Mouse (Mus musculus): ENCODE data around the gene Rpf2.

The Rpf2 gene

DNA sequence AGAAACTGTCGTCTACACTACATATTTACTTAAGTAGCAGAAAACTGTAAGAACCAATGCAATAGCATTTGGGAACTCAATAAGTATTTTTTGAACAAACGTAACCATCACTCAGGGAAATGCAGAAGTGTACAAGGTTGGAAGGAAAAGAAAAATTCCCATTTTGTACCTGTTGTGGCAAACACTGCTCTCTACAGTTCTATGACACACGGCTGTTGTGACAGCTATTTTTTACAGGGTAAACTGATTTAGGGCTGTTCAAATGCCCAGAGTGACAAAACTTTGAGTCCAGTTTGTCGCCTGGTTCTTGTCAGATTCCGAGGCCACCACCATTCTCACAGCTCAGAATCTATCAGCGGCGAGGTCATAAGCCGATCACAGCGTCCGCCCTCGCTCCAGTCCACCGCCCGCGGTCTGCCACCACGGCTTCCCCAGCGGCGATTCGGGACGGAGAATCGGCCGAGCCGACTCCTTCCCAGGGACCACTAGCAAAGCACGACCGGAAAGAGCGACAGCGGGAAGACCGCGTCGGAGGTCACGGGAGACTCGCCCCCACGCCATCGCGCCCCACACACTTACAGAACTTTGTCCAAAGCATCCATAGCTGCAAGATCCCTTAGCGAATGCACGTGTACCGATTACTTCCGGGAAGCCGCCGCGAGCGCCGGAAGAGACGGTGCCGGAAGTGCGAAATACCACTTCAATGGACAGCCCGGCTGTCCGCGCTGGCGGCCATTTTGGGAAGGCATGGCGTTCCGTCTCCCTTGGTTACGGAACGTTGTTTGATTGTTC lies at the start of gene Rpf2:
Gene Rpf2 (minus strand): TSS at position 663 of the 792 bp plus-strand sequence.
- peak; percentile 91 for DNase-seq (ENCODE audit: low read depth, low spot score)

GRCm38 (mm10) chr10:40292640-40293039 lies 45.8 kb upstream of the Rpf2 start:
- no peak for DNase-seq (ENCODE audit: low read depth, low spot score)

- DNase-seq (ENCODE audit: low read depth, low spot score), result no peak
Observed at GRCm38 (mm10) chr10:40286767-40287166, 39.9 kb upstream of the Rpf2 start.

- DNase-seq (ENCODE audit: low read depth, low spot score), result peak; percentile 29
Observed at GRCm38 (mm10) chr10:40285571-40285970, 38.7 kb upstream of the Rpf2 start.

- DNase-seq (ENCODE audit: low read depth, low spot score), result no peak
Observed at GRCm38 (mm10) chr10:40284997-40285396, 38.2 kb upstream of the Rpf2 start.

DNA sequence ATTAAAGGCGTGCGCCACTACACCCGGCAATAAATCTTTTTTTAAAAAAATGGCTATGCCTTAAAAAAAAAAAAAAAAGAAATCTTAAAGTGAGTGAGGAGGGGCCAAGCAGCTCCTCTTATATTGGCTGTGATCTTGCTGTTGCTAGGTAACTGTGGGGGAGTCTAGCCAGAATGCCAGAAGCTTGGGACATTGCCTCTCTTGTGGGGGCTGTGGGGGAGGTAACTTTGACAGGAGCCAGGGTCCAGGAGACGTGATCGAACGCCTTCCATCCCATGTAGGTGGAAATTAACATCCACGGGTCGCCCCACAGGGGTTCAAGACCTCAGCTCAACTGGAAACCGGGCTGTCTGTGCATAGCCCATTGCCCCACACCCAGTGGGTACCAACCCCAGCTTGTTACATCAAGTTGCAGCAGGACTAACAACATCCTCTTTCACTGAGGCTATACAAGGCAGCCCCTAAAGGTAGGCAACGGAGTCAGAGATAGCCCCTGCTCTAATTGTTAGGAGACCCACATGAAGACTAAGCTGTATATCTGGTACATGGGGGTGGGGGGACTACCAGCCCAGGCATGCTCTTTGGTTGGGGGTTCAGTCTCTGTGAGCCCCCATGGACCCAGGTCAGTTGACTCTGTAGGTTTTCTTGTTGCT lies 37.5 kb upstream of the Rpf2 start:
- DNase-seq (ENCODE audit: low read depth, low spot score), result no peak

- DNase-seq (ENCODE audit: low read depth, low spot score), result no peak
Observed at GRCm38 (mm10) chr10:40283636-40284035, 36.8 kb upstream of the Rpf2 start.

DNA sequence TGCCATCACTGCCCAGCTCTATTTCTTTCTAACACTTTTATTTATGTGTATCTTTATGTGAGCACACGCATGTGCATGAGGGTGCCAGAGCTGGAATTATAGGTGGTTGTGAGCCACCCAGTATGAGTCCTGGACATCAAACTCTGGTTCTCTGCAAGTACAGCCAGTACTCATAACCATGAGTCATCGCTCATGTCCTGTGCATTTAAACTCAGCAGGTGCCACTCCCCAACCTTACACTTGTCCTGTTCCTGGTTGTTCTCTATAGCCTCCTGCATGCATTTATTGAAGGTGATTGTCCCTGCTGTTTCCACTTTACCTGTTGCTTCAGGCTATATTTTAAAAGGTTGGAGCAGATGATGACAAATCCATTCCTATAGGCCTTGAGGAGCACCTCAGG lies 34.7 kb upstream of the Rpf2 start:
- no peak for DNase-seq (ENCODE audit: low read depth, low spot score)

GRCm38 (mm10) chr10:40278317-40278716 lies 31.5 kb upstream of the Rpf2 start:
- DNase-seq (ENCODE audit: low read depth, low spot score), result no peak

DNA sequence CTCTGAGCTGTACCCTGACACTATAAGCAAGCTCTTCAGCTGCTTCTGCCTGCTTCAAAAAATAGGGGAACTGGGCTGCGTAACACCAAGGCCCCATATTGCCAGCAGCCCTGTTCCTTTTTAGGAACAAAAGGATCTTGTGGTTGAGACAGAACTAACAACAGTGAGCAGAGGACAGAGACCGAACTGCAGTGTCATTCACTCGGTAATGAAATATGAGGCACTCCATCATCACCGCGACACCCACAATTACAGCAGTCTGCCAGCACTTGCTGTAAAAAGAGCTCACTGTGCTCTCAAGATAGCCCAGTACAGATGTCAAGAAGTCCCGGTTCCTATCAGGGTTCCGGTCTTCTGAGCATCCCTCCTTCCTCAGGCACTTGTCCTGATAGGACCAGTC lies 29.2 kb upstream of the Rpf2 start:
- DNase-seq (ENCODE audit: low read depth, low spot score), result no peak

- DNase-seq (ENCODE audit: low read depth, low spot score), result no peak
Observed at GRCm38 (mm10) chr10:40273938-40274337, 27.1 kb upstream of the Rpf2 start.

GRCm38 (mm10) chr10:40271216-40271615 lies 24.4 kb upstream of the Rpf2 start:
- DNase-seq (ENCODE audit: low read depth, low spot score), result no peak

GRCm38 (mm10) chr10:40264920-40265319 lies 18.1 kb upstream of the Rpf2 start:
- no peak for DNase-seq (ENCODE audit: low read depth, low spot score)

DNA sequence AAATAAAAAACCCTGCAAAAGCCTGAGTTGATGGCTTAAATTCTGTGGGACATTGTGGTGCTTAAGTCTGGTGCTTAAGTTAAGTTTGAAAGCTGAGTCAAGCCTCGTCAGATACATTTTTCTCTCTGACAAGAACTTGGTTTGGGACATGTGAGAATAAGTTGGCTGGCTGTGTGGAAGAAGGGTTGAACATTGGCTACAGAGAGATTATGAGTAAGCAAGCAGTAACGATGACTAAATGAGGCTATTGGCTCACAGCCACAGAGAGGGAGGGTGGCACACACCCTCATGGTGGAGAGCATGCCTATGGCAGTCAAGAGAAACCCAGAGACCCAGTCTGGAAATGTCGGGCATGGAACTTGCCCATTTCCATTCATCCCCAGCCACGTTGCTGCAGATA lies 16.9 kb upstream of the Rpf2 start:
- DNase-seq (ENCODE audit: low read depth, low spot score), result no peak

GRCm38 (mm10) chr10:40262200-40262599 lies 15.4 kb upstream of the Rpf2 start:
- DNase-seq (ENCODE audit: low read depth, low spot score), result no peak

GRCm38 (mm10) chr10:40260305-40260704 lies 13.5 kb upstream of the Rpf2 start:
- DNase-seq (ENCODE audit: low read depth, low spot score), result no peak

DNA sequence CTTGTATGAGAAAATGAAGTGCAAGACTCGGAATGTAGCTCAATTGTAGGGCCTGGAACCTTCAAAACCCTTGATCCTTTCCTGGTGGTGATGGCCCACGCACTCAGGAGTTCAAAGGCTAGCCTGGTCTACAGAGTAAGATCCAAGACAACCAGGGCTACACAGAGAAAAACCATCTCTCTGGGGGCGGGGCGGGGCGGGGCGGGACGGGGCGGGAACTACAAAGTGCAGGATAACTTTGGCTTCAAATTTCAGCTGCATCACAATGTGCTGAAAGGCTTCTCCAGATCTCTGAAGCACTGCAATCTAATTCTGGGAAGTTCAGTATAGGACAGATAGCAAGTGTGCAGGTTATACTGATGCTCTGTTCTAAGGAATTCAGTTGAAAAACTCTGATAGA lies 12.7 kb upstream of the Rpf2 start:
- DNase-seq (ENCODE audit: low read depth, low spot score), result no peak

- peak; percentile 69 for DNase-seq (ENCODE audit: low read depth, low spot score)
Observed at GRCm38 (mm10) chr10:40258976-40259375, 12.1 kb upstream of the Rpf2 start.

- DNase-seq (ENCODE audit: low read depth, low spot score), result peak; percentile 93
Observed at GRCm38 (mm10) chr10:40258401-40258966, 11.6 kb upstream of the Rpf2 start.

GRCm38 (mm10) chr10:40257414-40258255 lies 10.8 kb upstream of the Rpf2 start, which contains the start of gene Gtf3c6:
Gene Gtf3c6 (minus strand): TSS chr10:40258108.
- DNase-seq (ENCODE audit: low read depth, low spot score), result peak; percentile 92

DNA sequence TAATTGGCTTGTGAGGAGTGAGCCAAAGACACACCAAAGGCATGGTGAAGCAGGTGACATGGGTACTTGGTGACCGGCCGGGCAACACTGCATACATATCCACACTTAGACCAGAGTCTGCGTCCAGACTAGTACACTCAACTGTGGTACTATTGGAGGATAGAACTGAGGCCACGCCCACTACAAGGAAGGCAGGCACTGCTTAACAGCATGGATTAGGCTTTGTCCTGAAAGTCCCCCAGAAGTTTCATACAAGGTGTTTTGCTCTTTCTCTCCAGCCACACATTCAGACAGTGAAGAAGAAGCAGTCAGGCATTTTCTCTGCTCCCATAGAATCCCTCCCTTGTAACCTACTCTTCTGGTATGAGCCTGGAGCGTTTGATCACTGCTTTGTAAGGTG lies 9.9 kb upstream of the Rpf2 start:
- peak; percentile 83 for DNase-seq (ENCODE audit: low read depth, low spot score)

GRCm38 (mm10) chr10:40250969-40251368 lies 4.1 kb upstream of the Rpf2 start:
- no peak for DNase-seq (ENCODE audit: low read depth, low spot score)

Data from forelimb bud, embryonic 11.5 days (tissue).